Mouse (Mus musculus): Measurements from ENCODE around the gene Gm20489.

The Gm20489 gene

GRCm38 (mm10) chrX:101268755-101269124, at the start of gene Gm20489:
Gene Gm20489 (minus strand): TSS chrX:101269023.
- DNase-seq, result no peak

- no peak for DNase-seq
These were observed 45.0 kb upstream of the Gm20489 start for GRCm38 (mm10) chrX:101313625-101314359.

GRCm38 (mm10) chrX:101309299-101309698, 40.5 kb upstream of the Gm20489 start:
- DNase-seq, result no peak

GRCm38 (mm10) chrX:101304646-101305045, 35.8 kb upstream of the Gm20489 start:
- DNase-seq, result no peak

- DNase-seq, result no peak
These were observed 32.8 kb upstream of the Gm20489 start for GRCm38 (mm10) chrX:101301654-101302053.

GRCm38 (mm10) chrX:101300427-101301030, 31.7 kb upstream of the Gm20489 start:
- DNase-seq, result no peak

- no peak for DNase-seq
These were observed 30.9 kb upstream of the Gm20489 start for GRCm38 (mm10) chrX:101299473-101300426.

GRCm38 (mm10) chrX:101299055-101299454, 30.2 kb upstream of the Gm20489 start, which contains the start of gene Nlgn3:
Gene Nlgn3 (plus strand): TSS chrX:101299168.
- DNase-seq, result no peak

GRCm38 (mm10) chrX:101290111-101290510, 21.3 kb upstream of the Gm20489 start:
- no peak for DNase-seq

- no peak for DNase-seq
These were observed 20.2 kb upstream of the Gm20489 start for GRCm38 (mm10) chrX:101289037-101289436.

GRCm38 (mm10) chrX:101288432-101288831, 19.6 kb upstream of the Gm20489 start:
- no peak for DNase-seq

- no peak for DNase-seq
These were observed 18.7 kb upstream of the Gm20489 start for GRCm38 (mm10) chrX:101287543-101287942.

- no peak for DNase-seq
These were observed 17.3 kb upstream of the Gm20489 start for GRCm38 (mm10) chrX:101285953-101286670.

- DNase-seq, result peak; percentile 71
These were observed 16.7 kb upstream of the Gm20489 start for GRCm38 (mm10) chrX:101285534-101285933.

- DNase-seq, result no peak
These were observed 14.0 kb upstream of the Gm20489 start for GRCm38 (mm10) chrX:101282813-101283212.

- peak; percentile 95 for DNase-seq
These were observed 5.3 kb upstream of the Gm20489 start, which contains the start of gene Med12 for GRCm38 (mm10) chrX:101273875-101274738. Gene Med12 (plus strand): TSS chrX:101274030.

- DNase-seq, result no peak
These were observed 4.6 kb upstream of the Gm20489 start for GRCm38 (mm10) chrX:101273410-101273809.

GRCm38 (mm10) chrX:101268025-101268754, 633 bp downstream of the Gm20489 start, which contains the start of gene Il2rg:
Gene Il2rg (minus strand): TSS chrX:101268255.
- peak; percentile 58 for DNase-seq

GRCm38 (mm10) chrX:101266631-101267030, 2.2 kb downstream of the Gm20489 start:
- no peak for DNase-seq

- DNase-seq, result no peak
These were observed 4.9 kb downstream of the Gm20489 start, which contains the start of gene Gm614 for GRCm38 (mm10) chrX:101263892-101264291. Gene Gm614 (minus strand): TSS chrX:101263992.
